Comparison of ENCODE assay signal across 8 mouse cellular contexts in the genomic region with DNA sequence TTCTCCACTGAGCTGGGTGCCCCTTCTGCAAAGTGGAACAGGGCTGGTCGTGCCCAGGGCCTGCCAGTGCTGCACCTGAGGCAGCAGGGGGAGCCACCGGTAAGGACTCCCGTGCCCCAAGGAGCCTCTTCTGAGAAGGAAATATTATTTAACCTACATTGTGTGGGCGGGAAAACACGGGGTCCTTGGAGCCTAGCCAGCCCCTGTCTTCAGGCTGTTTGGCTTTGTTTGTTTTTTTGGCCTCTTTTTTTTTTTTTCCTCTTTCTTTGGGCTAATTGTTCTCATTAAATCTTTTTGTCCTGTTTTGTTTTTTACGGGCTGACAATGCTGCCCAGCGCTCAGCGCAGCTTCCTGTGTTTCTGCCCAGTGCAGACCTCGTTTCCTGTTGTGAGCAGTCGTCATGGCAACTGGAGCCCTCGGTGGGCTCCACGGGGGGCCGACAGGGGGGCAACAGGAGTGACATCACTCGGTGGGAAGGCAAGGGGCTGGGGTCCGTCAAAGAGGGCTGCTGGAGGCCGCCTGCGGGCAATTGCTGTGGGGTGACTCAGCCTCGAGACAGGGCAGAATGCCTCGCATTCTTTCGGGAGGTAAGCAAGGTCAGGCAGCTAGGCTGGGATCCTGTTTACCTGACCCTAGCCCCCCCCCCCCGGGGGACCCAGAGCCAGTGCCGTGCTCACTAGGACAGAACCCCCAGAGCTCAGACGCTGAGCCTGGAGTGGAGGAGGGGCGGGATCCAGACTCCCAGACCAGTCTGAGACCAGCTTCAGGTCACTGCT. TPM values are rescaled to one million over a fixed set of nuclear protein-coding genes. Genes with fewer than 3 reads are reported as not detected.
DNase-seq lines count a peak whose midpoint lies in the region; ATAC-seq and TF ChIP-seq lines count a peak whose summit lies in the region.

No protein-coding gene starts in this region.

- peak; percentile 77 for ATAC-seq in CD4-positive, CD25-positive, alpha-beta regulatory T cell, adult 4 months
- ATAC-seq in heart, embryonic 15.5 days (replicated peaks; ENCODE audit: insufficient number of reproducible peaks, insufficient read depth, low FRiP score, low read depth) = peak; percentile 33
- peak; percentile 58 for ATAC-seq in kidney, postnatal 0 days (replicated peaks; ENCODE audit: low FRiP score, low read depth)

- no peaks in the 10 kb centered on the region for H3K9me3 ChIP-seq in embryonic facial prominence, embryonic 10.5 days
- no peaks in the 10 kb centered on the region for H3K9me3 ChIP-seq in heart, embryonic 15.5 days (replicated peaks)
- no peaks in the 10 kb centered on the region for H3K9me3 ChIP-seq in kidney, postnatal 0 days (replicated peaks; ENCODE audit: low read length)

- peaks cover 49% of the 10 kb centered on the region for H3K4me1 ChIP-seq in embryonic facial prominence, embryonic 10.5 days
- peaks cover 46% of the 10 kb centered on the region for H3K4me1 ChIP-seq in heart, embryonic 15.5 days (replicated peaks)
- H3K4me1 ChIP-seq in kidney, postnatal 0 days (replicated peaks; ENCODE audit: insufficient read depth, low read length) = peaks cover 34% of the 10 kb centered on the region

- peak overlapping the region; percentile 83 for H3K27ac ChIP-seq in embryonic facial prominence, embryonic 10.5 days (replicated peaks)
- H3K27ac ChIP-seq in heart, embryonic 15.5 days = peak overlapping the region; percentile 71
- peak overlapping the region; percentile 85 for H3K27ac ChIP-seq in kidney, postnatal 0 days

- H3K27me3 ChIP-seq in embryonic facial prominence, embryonic 10.5 days (replicated peaks; ENCODE audit: low read depth, poor library complexity, severe bottlenecking) = no peaks in the 10 kb centered on the region
- no peaks in the 10 kb centered on the region for H3K27me3 ChIP-seq in heart, embryonic 15.5 days
- no peaks in the 10 kb centered on the region for H3K27me3 ChIP-seq in kidney, postnatal 0 days (ENCODE audit: insufficient read depth, low read length)

- 1% methylated on average over 24 of the region's 24 CpGs for WGBS in embryonic facial prominence, embryonic 10.5 days
- 4% methylated on average over 24 of the region's 24 CpGs for WGBS in heart, embryonic 15.5 days
- WGBS in kidney, postnatal 0 days = under 1% methylated on average over 24 of the region's 24 CpGs

- peak overlapping the region; percentile 53 for H3K4me3 ChIP-seq in embryonic facial prominence, embryonic 10.5 days
- H3K4me3 ChIP-seq in heart, embryonic 15.5 days = peak overlapping the region; percentile 39
- H3K4me3 ChIP-seq in kidney, postnatal 0 days (replicated peaks; ENCODE audit: low read depth, low read length) = peak overlapping the region; percentile 17; the same call in 1 of the 2 replicates

- peak; percentile 76 for TF ChIP-seq CTCF in kidney, postnatal 0 days (IDR thresholded peaks at IDR 0.05; ENCODE audit: low read depth)

- peak overlapping the region; percentile 46 for H3K9ac ChIP-seq in heart, embryonic 15.5 days
- H3K9ac ChIP-seq in kidney, postnatal 0 days (ENCODE audit: low read depth, low read length) = peak overlapping the region; percentile 28; the same call in 1 of the 2 replicates

- peak overlapping the region; percentile 67 for H3K4me2 ChIP-seq in heart, embryonic 15.5 days
- peak overlapping the region; percentile 57 for H3K4me2 ChIP-seq in kidney, postnatal 0 days (ENCODE audit: low read length)

- peak; percentile 44 to 62 for DNase-seq in adrenal gland, adult 18-20 months (ENCODE audit: low spot score in 2 of 2)
- peak; percentile 93 for DNase-seq in embryonic facial prominence, embryonic 10.5 days (ENCODE audit: low spot score)
- DNase-seq in kidney, postnatal 0 days (ENCODE audit: low spot score) = peak; percentile 79
- peak; percentile 85 for DNase-seq in lung, postnatal 25 days (ENCODE audit: low spot score)
- peak; percentile 72 to 78 for DNase-seq in right cerebral cortex, postnatal 10 days (ENCODE audit: low spot score in 2 of 2)
- no peak for DNase-seq in adipocyte (ENCODE audit: low spot score)

- H3K36me3 ChIP-seq in embryonic facial prominence, embryonic 10.5 days (replicated peaks) = no peaks in the 10 kb centered on the region
- no peaks in the 10 kb centered on the region for H3K36me3 ChIP-seq in heart, embryonic 15.5 days
- H3K36me3 ChIP-seq in kidney, postnatal 0 days (ENCODE audit: insufficient read depth, low read length) = no peaks in the 10 kb centered on the region

RNA-seq across cellular contexts. Expression of gene Cbx7, which starts 20.5 kb away (rescaled TPM):
- 10 to 100 TPM; 48.1 to 54.3 TPM for polyA plus RNA-seq in CD4-positive, CD25-positive, alpha-beta regulatory T cell, adult 4 months (2017; shearing (Covaris generic))
- 10 to 100 TPM; 20.8 to 24.7 TPM for total RNA-seq in adrenal gland, adult 18-20 months (2021)
- polyA plus RNA-seq in embryonic facial prominence, embryonic 10.5 days (2016; fragmentation: Nextera tagmentation; extraction: Ambion mirVana) = 2.1 and 2.4 TPM in 2 replicates
- polyA plus RNA-seq in heart, embryonic 15.5 days (2015; fragmentation: Nextera tagmentation; extraction: Ambion mirVana) = 0.63 and 1.9 TPM in 2 replicates
- polyA plus RNA-seq in kidney, postnatal 0 days (2015; fragmentation: Nextera tagmentation; extraction: Ambion mirVana) = 4.5 and 4.6 TPM in 2 replicates

RNA-seq across cellular contexts. Expression of gene Apobec3, which starts 59.0 kb away (rescaled TPM):
- polyA plus RNA-seq in CD4-positive, CD25-positive, alpha-beta regulatory T cell, adult 4 months (2017; shearing (Covaris generic)) = 100 to 1,000 TPM; 560 to 705 TPM
- total RNA-seq in adrenal gland, adult 18-20 months (2021) = 10 to 100 TPM; 12.8 to 13.0 TPM
- 7.7 and 8.4 TPM in 2 replicates for polyA plus RNA-seq in embryonic facial prominence, embryonic 10.5 days (2016; fragmentation: Nextera tagmentation; extraction: Ambion mirVana)
- polyA plus RNA-seq in heart, embryonic 15.5 days (2015; fragmentation: Nextera tagmentation; extraction: Ambion mirVana) = 13.8 and 36.7 TPM in 2 replicates
- polyA plus RNA-seq in kidney, postnatal 0 days (2015; fragmentation: Nextera tagmentation; extraction: Ambion mirVana) = 26.1 and 26.4 TPM in 2 replicates

Comparison
In these comparisons a context has a peak if more than half of its experiments do, and no peak if none do; other contexts are left out.
1. RNA of gene Apobec3, which starts 59.0 kb away (polyA plus RNA-seq): 560 to 705 TPM in CD4-positive, CD25-positive, alpha-beta regulatory T cell, adult 4 months; 26.1 to 26.4 TPM in kidney, postnatal 0 days, 13.8 to 36.7 TPM in heart, embryonic 15.5 days and 7.7 to 8.4 TPM in embryonic facial prominence, embryonic 10.5 days; every median in the first group is over 10 times any median in the second.
2. Peak in every context shown above with its lines, with median percentiles within 50 percentile points of each other: ATAC-seq, H3K27ac ChIP-seq and H3K4me3 ChIP-seq.